Mouse (Mus musculus) G1E (cell line): ENCODE measurements around the gene Rpn1. TPM values are rescaled to one million over a fixed set of nuclear protein-coding genes. Genes with fewer than 3 reads are reported as not detected.

Experiments
- ATAC-seq: 2 replicates; pipeline ENCODE4 v1.8.0; 2016; ENCODE audit warnings: mild to moderate bottlenecking; ENCODE audit not compliant: insufficient number of reproducible peaks, poor library complexity, low FRiP score, severe bottlenecking; ENCODE audit errors: extremely low read depth
- DNase-seq: peaks from one replicate; pipeline ENCODE4 v3.0.0; 2012; ENCODE audit warnings: low spot score
- H3K27me3 ChIP-seq: 2 replicates; pipeline ENCODE4 v1.6.1; 2012; ENCODE audit warnings: mild to moderate bottlenecking, low read length, inconsistent platforms; ENCODE audit not compliant: insufficient read depth
- H3K36me3 ChIP-seq: replicated peaks from 2 replicates; pipeline ENCODE3; 2012; ENCODE audit warnings: mild to moderate bottlenecking, inconsistent platforms
- H3K4me1 ChIP-seq: 2 replicates; pipeline ENCODE4 v1.6.1; 2012; ENCODE audit warnings: low read depth, low read length, inconsistent platforms, mixed read lengths; ENCODE audit not compliant: insufficient read depth
- H3K4me3 ChIP-seq: 2 replicates; pipeline ENCODE4 v1.5.1; 2012; ENCODE audit warnings: low read depth, mild to moderate bottlenecking, inconsistent platforms, low read length, moderate library complexity, mixed read lengths
- H3K9me3 ChIP-seq: replicated peaks from 2 replicates; pipeline ENCODE4 v1.6.1; 2012; ENCODE audit warnings: inconsistent platforms
- CTCF ChIP-seq: IDR thresholded peaks from 2 replicates; pipeline ENCODE4 v1.5.1; 2012; ENCODE audit warnings: low read depth, low read length, inconsistent platforms, mixed read lengths
- GATA1 ChIP-seq: IDR thresholded peaks from 2 replicates; pipeline ENCODE4 v1.6.1; 2012; ENCODE audit warnings: borderline replicate concordance, low read length, inconsistent platforms, mixed read lengths
- GATA2 ChIP-seq: IDR thresholded peaks from 2 replicates; pipeline ENCODE4 v1.6.1; 2012; ENCODE audit warnings: low read depth, low read length, inconsistent platforms, borderline replicate concordance
- POLR2AphosphoS5 ChIP-seq: IDR thresholded peaks from 2 replicates; pipeline ENCODE4 v1.6.1; 2012; ENCODE audit warnings: low read depth, low read length, inconsistent platforms; ENCODE audit not compliant: insufficient replicate concordance
- TAL1 ChIP-seq: conservative IDR thresholded peaks from 2 replicates; pipeline ENCODE4 v1.6.1; 2012; ENCODE audit warnings: low read depth, low read length, inconsistent platforms, mixed read lengths
- polyA plus RNA-seq: library from polyadenylated mRNA; stranded (reverse); fragments of >175 nt; gene quantifications from 2 replicates; pipeline ENCODE4 v1.2.3, GENCODE M21; 2012
- total RNA-seq, 2 experiments: library from RNA; stranded (forward) in 1 of 2; stranded (reverse) in 1 of 2; fragments of 200-1000 nt in 1 of 2; fragments of >200 nt in 1 of 2; fragmentation: Nextera tagmentation in 1 of 2; gene quantifications; 2 replicates each; pipeline ENCODE4 v1.2.3; 2014 to 2017

Rpn1 gene
- total and polyA plus RNA-seq, 3 experiments = 44.5 to 164 (median 156) TPM

- no peak for DNase-seq
- H3K9me3 ChIP-seq = no peaks in the 10 kb centered on the region
- ATAC-seq = no peak
- no peak overlapping the region for H3K4me3 ChIP-seq
- peaks cover 16% of the 10 kb centered on the region for H3K27me3 ChIP-seq
- H3K4me1 ChIP-seq = peaks cover 12% of the 10 kb centered on the region
- no peaks in the 10 kb centered on the region for H3K36me3 ChIP-seq
- TF ChIP-seq POLR2AphosphoS5 (no peak), TAL1 (no peak), CTCF (no peak), GATA2 (no peak), GATA1 (no peak)
Measured at GRCm38 (mm10) chr6:88064072-88064642, 20.1 kb upstream of the Rpn1 start.

- TF ChIP-seq CTCF (no peak), POLR2AphosphoS5 (no peak), GATA2 (no peak), GATA1 (no peak)
- Histone ChIP-seq H3K9me3 (no peaks in the 10 kb centered on the region), H3K4me3 (no peak overlapping the region), H3K4me1 (peaks cover 12% of the 10 kb centered on the region), H3K36me3 (no peaks in the 10 kb centered on the region), H3K27me3 (peaks cover 12% of the 10 kb centered on the region)
- no peak for ATAC-seq
- DNase-seq = no peak
Measured at GRCm38 (mm10) chr6:88065116-88065515, 19.2 kb upstream of the Rpn1 start.

DNA sequence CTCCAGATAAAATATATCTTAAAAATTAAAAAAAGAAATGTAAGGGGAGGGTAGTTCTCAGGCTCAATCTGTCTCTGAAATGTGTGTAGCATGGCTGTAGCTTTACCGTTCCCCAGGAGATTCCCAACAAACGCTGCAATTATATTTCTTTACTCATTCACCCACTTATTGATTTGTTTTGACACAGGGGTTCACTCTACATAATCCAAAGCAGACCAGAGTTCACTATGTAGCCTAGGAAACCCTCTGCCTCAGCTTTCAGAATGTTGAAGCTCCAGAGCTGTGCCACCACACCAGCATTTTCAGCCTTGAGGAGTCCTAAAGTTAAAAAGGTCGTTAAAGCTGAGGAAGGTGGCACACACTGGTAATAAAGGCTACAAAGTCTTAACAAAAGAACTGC, 18.3 kb upstream of the Rpn1 start:
- TF ChIP-seq GATA2 (no peak), POLR2AphosphoS5 (no peak), GATA1 (no peak), CTCF (no peak), TAL1 (no peak)
- DNase-seq = no peak

DNA sequence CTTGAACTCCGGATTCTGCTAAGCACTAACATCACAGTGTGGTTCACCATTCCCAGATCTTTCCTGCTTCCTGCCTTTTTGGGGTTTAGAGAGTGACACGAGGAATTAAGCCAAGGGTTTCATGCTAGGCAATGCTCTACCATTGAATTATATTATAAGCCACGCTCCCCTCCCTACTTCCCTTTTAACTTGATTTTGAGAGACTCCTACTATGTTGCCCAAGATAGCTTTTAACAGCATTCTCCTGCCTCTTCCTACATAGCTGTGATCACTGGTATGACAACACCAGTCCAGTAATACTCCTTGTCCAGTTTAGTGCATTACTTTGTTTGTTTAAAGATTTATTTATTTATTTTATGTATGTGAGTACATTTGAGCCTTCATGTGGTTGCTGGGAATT, 16.6 kb upstream of the Rpn1 start:
- TF ChIP-seq TAL1 (no peak), GATA2 (no peak), GATA1 (no peak), POLR2AphosphoS5 (no peak), CTCF (no peak)
- ATAC-seq (no peak), DNase-seq (no peak)
- Histone ChIP-seq H3K27me3 (peaks cover 4% of the 10 kb centered on the region), H3K36me3 (no peaks in the 10 kb centered on the region), H3K9me3 (no peaks in the 10 kb centered on the region), H3K4me3 (no peak overlapping the region), H3K4me1 (peaks cover 7% of the 10 kb centered on the region)

More for the DNA sequence above, 18.3 kb upstream of the Rpn1 start:
- no peak overlapping the region for H3K4me3 ChIP-seq
- peaks cover 12% of the 10 kb centered on the region for H3K27me3 ChIP-seq
- ATAC-seq = no peak
- peaks cover 7% of the 10 kb centered on the region for H3K4me1 ChIP-seq
- H3K36me3 ChIP-seq = no peaks in the 10 kb centered on the region
- no peaks in the 10 kb centered on the region for H3K9me3 ChIP-seq

DNA sequence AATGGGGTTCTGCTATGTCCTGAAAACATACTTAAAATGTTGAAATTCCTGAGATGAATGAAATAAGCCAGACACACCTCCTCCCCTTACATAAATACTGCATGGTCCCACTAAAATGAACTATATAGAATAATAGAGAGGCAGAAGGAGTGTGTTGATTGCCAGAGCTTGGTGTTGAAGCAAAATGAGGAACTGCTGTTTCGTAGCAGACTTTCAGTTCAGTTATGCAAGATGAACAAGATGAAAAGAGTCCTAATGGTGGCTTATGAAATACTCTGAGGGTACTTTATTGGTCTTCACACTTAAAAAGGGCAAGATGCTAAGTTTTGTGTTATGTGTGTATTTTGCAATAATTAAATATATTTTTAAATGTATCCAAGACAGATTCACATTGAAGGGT, 15.5 kb upstream of the Rpn1 start:
- Histone ChIP-seq H3K4me3 (no peak overlapping the region), H3K4me1 (peaks cover 7% of the 10 kb centered on the region), H3K27me3 (peaks cover 4% of the 10 kb centered on the region), H3K9me3 (no peaks in the 10 kb centered on the region), H3K36me3 (no peaks in the 10 kb centered on the region)
- ATAC-seq (no peak), DNase-seq (no peak)
- TF ChIP-seq GATA1 = no peak
- TF ChIP-seq POLR2AphosphoS5 = no peak
- no peak for TF ChIP-seq TAL1
- no peak for TF ChIP-seq CTCF
- no peak for TF ChIP-seq GATA2

GRCm38 (mm10) chr6:88070468-88070867, 13.8 kb upstream of the Rpn1 start:
- Histone ChIP-seq H3K4me3 (no peak overlapping the region), H3K4me1 (peaks cover 8% of the 10 kb centered on the region), H3K27me3 (peaks cover 4% of the 10 kb centered on the region), H3K9me3 (no peaks in the 10 kb centered on the region), H3K36me3 (no peaks in the 10 kb centered on the region)
- no peak for TF ChIP-seq TAL1
- TF ChIP-seq GATA2 = no peak
- TF ChIP-seq GATA1 = no peak
- TF ChIP-seq CTCF = no peak
- TF ChIP-seq POLR2AphosphoS5 = no peak
- ATAC-seq = no peak
- DNase-seq = no peak

DNA sequence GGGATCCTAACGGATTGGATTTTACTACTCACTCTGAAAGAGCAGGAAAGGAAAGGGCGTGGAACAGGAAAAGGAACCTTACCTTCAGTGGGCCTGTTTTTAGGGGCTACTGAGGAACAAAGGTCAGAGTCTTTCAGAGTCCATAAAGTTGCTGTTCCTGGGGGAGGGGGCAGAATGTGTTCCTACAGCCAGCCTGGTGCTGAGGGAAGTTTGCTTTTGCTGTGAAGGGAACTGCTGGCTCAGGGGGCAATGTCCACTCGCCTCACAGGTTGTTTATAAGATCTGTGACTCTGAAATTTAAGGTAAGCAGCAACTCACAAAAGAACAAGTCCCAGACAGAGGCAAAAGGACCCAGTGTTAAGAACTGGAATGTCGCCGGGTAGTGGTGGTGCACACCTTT, 13.1 kb upstream of the Rpn1 start:
- Histone ChIP-seq H3K27me3 (peaks cover 3% of the 10 kb centered on the region), H3K9me3 (no peaks in the 10 kb centered on the region), H3K4me1 (peaks cover 10% of the 10 kb centered on the region), H3K36me3 (no peaks in the 10 kb centered on the region), H3K4me3 (no peak overlapping the region)
- ATAC-seq (no peak), DNase-seq (no peak)
- TF ChIP-seq POLR2AphosphoS5 (no peak), TAL1 (no peak), GATA1 (no peak), CTCF (no peak), GATA2 (no peak)
